12 mouse cellular contexts compared by ENCODE assay signal in the genomic region with DNA sequence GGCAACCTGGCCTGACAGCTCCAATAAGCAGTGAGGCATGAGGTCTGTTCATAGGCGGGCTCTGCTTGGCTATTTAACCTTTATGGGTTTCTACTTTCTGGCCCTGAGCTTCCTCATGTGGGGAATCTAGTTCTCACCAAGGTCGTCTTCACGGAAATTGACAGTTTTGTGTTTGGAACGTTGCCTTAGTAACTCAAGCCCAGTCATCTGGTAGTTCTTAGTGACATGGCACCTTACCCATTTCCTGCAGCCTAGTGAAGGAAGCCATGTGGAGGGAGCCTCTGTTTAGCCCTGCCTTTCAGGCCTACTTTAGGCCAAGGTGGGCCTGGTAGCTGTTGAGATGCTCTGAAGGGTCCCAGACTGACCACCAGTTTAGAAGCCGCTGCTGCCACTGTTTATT.
DNase-seq lines count a peak whose midpoint lies in the region; ATAC-seq lines count a peak whose summit lies in the region.
"Had no signal": no experiment of that assay in that cellular context is flagged by ENCODE, and none has a peak within 500 bp of the region (broad histone marks: within the 10 kb centered on the region; RNA-seq: fewer than 3 reads in every experiment).

No protein-coding gene starts in this region.

- H3K27ac ChIP-seq in kidney, embryonic 15.5 days: peak overlapping the region; percentile 51
- H3K27ac ChIP-seq: hindbrain, embryonic 10.5 days had no signal

- H3K4me1 ChIP-seq in kidney, embryonic 15.5 days: peaks cover 46% of the 10 kb centered on the region

- ATAC-seq in kidney, embryonic 15.5 days (replicated peaks; ENCODE audit: low FRiP score): 0 out of 2 replicates have a peak, but pooled peaks have one; percentile 5
- peak; percentile 34 for ATAC-seq in CD4-positive, CD25-positive, alpha-beta regulatory T cell, adult 4 months
- ATAC-seq in megakaryocyte-erythroid progenitor cell, adult 5-6 weeks (replicated peaks; ENCODE audit: low FRiP score, low TSS enrichment, poor library complexity, severe bottlenecking): no peak

- no peak overlapping the region for H3K4me2 ChIP-seq in kidney, embryonic 15.5 days

- H3K4me3 ChIP-seq in kidney, embryonic 15.5 days (replicated peaks): no peak overlapping the region
- H3K4me3 ChIP-seq: hindbrain, embryonic 10.5 days had no signal

- H3K9me3 ChIP-seq in kidney, embryonic 15.5 days (replicated peaks): no peaks in the 10 kb centered on the region
- H3K9me3 ChIP-seq: hindbrain, embryonic 10.5 days had no signal

- no peak overlapping the region for H3K9ac ChIP-seq in kidney, embryonic 15.5 days

- H3K36me3 ChIP-seq in kidney, embryonic 15.5 days: no peaks in the 10 kb centered on the region
- H3K36me3 ChIP-seq: hindbrain, embryonic 10.5 days had no signal

- WGBS in kidney, embryonic 15.5 days: 45% methylated on average over 5 of the region's 5 CpGs

- peak; percentile 28 for DNase-seq in cerebellum, adult 9-10 months
- no peak for DNase-seq in cerebellum, adult 9-11 months
- DNase-seq in kidney, adult 11 months: no peak
- peak; percentile 11 for DNase-seq in induced T-regulatory cell, adult 2 months (ENCODE audit: low read depth)
- no peak for DNase-seq in right cerebral cortex, postnatal 10 days (ENCODE audit: low spot score in 2 of 2)
- DNase-seq: kidney, postnatal 10 days; lung, adult 18-20 months; thymus, postnatal 25 days had no signal

- H3K27me3 ChIP-seq in kidney, embryonic 15.5 days: no peaks in the 10 kb centered on the region

Comparison
In these comparisons a context has a peak if more than half of its experiments do, and no peak if none do; other contexts are left out.
1. DNase-seq: peak in cerebellum, adult 9-10 months (single experiment) and induced T-regulatory cell, adult 2 months (single experiment); none in cerebellum, adult 9-11 months (single experiment), kidney, adult 11 months (single experiment) and right cerebral cortex, postnatal 10 days (0 of 2).